Mouse (Mus musculus) small intestine, adult 2 months (tissue): ENCODE measurements around the gene Pla2g1b.

Source experiments
- CTCF ChIP-seq: fragments of 200-500 bp; IDR thresholded peaks from 2 replicates; pipeline ENCODE4 v1.5.1; 2012; ENCODE audit warnings: low read depth, mild to moderate bottlenecking, control low read depth, inconsistent platforms, low read length, moderate library complexity, mixed read lengths; ENCODE audit not compliant: insufficient replicate concordance, insufficient read length; ENCODE audit errors: extremely low read depth
- POLR2A ChIP-seq: fragments of 200-500 bp; IDR thresholded peaks from 2 replicates; pipeline ENCODE4 v1.6.1; 2012; ENCODE audit warnings: low read depth, mild to moderate bottlenecking, control low read depth, inconsistent platforms, low read length, moderate library complexity

- TF ChIP-seq POLR2A = peak; percentile 85
- TF ChIP-seq CTCF = no peak
Measured at GRCm38 (mm10) chr5:115488841-115489698, 23.0 kb downstream of the Pla2g1b start.
